Mouse (Mus musculus) right cerebral cortex, adult 18-20 months (tissue): Measurements from ENCODE around the gene Dgkg.
A peak's percentile ranks its signal among the peaks of the same experiment; 100 is the strongest.

ENCODE experiments used
- DNase-seq: peaks from one replicate; pipeline ENCODE4 v3.0.0; 2022; ENCODE audit warnings: mixed read lengths

Gene Dgkg

DNA sequence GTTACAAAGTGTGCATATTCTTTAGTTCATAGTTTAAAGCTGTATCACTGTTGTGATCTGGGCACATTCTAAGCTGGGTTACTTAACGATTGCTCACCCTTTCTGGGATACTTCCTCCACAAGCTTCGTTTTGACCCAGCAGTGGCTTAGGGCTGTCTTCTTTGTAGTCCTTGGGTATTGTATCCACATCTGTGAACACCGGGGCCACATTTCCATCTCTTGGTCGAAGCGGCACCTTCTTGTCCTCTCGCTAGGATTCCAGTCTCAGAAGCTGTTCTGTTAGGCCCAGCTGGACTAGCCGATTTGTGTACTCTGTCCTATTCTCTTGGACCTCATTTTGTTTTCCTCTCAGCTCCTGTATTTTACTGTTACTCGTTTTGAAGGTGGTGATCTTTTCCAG is 13.6 kb downstream of the Dgkg start:
- DNase-seq = no peak

DNA sequence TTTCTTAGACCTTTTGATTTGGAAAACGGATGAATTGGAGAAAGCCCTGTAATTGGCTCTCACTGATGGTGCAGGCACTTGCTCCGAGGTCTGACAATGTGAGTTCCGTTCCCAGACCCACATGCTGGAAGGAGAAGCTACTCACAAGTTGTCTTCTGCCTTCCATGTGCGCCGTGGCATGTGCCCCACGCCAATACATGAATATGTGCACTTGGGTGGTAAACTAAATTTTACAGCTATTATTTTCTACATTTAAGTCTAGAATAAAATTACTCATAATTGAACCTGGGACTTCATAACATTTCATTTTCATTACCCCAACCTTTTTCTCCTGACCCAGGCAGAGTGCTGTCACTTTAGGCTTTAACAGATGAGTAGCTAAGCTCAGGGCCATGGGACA is 14.1 kb downstream of the Dgkg start:
- no peak for DNase-seq

DNA sequence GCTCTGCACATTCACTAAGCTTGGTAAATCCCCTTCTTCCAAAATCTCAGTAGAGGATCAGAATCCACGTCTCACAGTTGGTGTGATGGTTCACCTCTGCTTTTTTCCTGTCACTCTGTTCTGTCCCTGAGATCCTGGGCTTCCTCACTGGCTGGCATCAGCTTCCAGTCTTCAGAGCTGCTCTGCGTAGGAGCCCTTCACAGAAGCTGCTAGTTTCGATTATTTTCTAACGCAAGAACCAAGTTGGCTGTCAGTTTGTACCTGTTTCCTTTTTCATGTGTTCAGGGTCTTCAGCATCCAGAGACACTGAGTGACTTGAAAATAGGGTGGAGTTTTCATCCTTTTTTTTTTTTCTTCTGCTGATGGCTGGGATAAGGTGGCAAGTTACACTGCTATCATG is 15.0 kb downstream of the Dgkg start:
- DNase-seq = no peak

DNA sequence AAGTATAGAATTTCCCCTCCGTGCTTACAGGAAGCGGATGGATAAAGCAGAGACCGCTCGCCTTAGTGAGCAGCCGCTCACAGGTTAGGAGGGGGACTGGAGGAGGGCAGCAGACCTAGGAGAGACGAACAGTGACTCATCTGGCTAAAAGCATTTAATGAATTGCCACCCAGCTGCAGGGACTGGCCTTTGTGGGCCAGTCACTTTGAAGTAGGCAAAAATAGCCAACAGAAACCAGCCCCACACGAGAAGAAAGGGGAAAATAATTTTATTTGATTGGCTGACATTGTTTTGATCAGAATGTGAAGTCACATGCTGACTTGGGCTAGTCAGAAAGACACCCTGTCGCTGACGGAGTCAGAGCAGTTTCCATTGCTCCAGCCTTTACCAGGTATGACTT is 15.4 kb downstream of the Dgkg start:
- DNase-seq = no peak

DNA sequence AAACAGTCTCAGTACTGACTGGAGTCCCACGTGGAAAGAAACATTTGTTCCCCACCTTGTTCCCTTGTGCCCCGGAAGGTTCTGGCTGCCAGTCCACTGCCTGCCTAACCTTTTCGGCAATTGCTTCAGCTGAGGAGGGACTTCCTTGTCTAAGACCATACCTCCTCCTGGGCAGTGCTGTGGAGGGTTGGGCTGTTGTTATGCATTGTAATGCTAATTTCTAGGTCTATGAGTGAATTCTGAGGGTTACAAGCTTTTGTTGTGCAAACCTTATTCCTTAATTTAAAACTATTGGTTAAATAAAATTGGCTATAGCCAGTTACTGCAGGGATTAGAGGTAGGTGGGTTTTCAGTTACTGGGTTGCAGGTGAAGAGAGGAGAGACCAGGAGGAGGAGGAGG is 19.7 kb downstream of the Dgkg start:
- DNase-seq = no peak

DNA sequence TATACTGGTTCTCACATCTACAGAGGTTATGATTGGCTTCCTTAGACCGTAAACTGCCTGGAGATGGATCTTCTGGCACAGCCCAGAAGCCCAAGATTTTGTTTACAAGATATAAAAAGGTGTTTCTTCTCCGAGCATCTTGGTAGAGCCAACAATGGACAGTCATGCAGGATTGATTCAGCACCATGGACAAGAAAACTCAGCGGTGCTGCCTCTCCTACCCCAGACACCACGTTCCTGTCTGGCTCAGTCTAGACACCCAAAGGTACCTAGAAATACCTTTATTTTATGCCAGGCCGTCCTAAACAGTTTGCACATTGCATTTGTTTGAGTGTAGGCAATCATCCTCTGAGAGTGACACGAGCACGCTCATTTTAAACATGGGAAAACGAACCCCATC is 21.3 kb downstream of the Dgkg start:
- no peak for DNase-seq

DNA sequence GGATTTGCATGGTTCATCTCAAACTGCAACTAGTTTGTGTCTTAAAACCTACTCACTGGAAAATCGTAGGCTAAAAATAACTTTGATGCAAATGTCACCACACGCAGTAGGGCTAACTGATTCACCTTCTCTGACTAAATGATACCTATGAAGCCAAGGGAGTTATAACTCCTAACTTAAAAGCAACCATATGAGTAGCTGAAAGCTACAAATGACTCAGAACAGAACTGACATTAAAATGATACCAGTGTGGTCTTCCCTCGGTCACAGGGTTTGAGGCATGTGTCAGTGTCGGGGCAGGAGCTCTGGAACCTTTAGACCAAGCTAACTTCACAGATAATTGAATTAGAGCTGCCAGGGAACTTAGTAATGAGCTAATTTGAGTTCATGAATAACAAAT is 24.0 kb downstream of the Dgkg start:
- no peak for DNase-seq

DNA sequence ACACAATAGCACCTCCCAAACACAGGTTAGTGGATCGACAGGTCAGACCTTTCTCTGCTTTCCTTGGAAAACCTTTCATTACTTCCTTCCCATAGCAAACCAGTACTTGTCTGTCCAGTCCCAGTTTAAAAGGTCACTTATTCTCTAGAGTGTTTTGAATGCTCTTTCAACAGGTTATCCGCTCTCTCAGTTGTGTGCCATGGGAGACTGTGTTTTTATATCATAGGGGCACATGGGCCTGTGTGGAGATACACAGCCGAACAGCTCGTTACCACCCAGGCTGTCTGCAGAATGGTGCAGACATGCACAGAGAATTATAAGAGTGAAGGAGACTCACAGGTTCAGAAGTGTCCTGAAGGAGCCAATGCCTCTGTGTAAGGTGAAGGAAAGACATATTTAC is 26.7 kb downstream of the Dgkg start:
- no peak for DNase-seq

DNA sequence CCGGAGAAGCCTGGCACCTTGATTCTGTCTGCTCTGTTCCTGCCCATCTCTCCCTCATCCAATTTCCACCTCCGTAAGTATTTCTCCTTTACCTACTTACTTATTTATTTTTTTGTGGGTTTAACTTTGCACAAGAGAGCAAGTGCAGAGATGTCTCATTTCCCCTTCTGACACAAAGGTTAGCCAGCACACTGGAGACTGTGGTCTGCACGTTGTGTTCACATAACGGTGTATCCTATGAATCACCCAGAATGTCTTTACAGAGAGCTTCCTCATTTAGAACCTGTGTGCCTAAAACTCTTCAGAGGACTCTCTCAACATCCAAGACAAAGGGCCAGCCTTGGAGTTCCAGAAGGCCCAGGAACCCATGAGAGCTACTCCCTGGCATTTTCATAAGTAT is 27.1 kb downstream of the Dgkg start:
- no peak for DNase-seq

DNA sequence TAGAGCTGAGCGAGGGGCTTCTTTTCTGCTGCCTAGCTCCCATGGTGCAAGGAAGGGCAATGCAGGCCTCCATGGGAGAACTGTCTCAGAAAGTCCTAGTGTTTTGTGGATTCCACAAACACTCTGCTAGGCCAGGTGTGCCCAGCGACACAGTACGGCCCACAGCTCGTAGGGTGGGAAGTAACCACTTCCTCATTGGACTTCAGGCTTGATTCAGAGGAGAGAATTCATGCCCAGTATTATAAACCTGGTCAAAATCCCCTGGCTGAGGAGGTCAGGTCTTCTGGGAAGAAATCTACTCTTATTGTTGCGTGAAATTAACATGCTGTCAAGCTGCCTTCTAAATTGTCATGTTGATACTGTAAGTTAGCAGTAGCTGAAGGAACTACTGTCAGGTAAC is 31.0 kb downstream of the Dgkg start:
- DNase-seq = no peak

DNA sequence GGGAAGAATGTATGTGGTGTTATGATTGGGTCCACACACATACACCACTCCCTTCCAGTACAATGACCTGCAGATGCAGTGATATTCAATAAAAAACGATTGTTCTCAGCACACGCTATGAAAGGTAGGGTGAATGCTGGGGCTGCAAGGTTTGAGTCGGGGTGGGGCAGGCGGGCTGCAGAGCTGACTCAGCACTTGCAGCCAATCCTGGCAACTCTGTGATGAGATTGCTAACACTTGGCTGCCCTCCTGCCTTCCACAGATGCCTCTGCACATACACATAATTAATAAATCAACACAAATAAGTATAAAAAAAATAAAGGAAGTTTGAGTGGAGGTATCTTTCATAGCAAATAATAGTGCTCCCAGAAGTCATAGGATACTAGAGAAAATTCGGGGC is 31.6 kb downstream of the Dgkg start:
- no peak for DNase-seq

DNA sequence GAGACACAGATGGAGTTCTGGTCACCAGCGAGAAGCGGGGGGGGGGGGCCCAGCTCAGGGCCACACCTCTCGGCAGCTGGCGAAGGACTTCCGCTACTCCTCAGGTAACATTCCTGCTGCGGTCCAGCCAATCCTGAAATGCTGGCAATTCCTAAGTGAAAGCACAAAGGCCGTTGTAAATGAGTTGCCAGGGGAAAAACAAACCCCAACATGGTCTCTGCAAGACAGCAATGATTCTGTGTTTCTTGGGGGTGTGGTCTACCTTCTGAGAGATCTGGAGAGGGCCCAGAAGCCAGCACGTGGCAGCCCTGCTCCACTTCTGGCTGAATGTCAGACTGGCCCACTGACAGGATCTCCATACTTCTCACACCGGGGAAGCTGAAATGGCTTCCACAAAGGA is 34.7 kb downstream of the Dgkg start:
- no peak for DNase-seq

DNA sequence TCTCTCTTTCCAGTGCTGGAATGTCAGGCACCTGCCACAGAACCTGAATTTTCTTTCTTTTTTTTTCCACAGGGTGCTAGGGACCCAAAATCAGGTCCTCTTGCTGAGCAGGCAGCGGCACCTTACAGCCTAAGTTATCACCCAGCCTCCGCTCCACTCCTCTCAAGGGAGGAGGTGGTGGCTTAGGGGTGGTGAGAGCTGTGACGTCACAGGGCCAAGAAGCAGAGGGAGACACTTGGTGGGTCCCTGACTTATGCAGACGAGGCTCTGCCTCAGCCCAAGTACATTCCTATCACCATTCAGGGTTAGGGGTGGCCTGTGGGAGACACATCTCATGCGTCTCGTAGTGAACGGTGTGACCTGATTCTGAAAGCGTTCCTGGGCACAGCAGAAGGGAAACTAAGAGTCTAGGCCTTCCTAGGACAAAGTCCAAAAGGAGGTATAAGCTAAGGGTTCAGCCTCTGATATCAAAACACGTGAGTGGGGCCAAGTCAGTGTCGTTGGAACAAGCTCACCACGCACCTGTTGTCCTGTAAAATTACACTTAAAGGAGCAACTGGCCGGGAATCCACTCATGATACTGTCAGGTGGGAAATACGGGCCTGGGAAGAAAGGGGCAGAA is 35.6 kb downstream of the Dgkg start:
- DNase-seq = no peak

DNA sequence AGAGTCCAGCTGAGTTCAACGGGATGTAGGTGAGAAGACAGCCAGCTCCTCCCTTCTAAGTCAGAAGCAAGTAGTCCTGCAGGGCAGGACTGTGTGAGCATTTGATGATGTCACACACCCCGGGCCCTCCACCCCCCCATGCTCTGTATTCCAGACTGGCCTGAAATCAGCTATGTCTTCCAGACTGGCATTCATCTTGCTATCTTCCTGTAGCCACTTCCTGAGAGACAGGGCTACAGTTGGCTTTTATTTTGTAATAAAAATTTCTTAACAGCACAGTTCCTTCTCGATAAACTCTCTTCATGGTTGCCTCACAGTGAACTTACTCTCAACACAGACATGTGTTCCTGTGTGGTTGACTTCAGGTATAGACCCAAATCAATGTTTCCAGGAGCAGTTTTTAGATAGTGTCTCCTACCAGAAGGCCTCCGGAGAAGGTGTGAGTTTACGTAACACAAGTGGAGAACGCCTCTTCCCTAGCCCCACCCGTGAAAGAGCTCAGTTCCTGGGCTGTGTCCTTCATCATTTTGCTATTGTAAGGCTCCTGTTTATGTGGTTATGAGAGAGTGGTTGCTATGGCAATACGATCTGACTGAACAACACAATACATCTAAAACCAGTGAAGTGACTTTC is 38.5 kb downstream of the Dgkg start:
- DNase-seq = peak; percentile 48

DNA sequence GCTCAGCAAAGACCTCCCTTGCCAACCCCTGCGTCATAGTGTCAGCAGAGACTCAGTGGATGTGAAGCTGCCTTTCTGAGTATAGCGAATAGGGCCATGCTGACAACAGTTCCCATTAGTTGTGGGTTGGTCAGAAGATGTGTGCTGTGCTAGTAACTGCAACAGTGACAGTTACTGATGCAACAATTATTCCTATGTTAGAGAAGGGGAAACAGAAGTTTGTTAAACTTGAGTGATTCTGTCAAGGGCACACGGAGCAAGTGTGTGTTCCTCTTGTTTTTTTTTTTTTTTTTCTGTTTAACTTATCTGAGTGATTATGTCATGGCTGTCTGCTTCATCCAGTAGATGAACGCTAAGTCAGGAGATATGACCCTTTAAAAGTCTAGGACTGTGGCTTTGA is 41.2 kb downstream of the Dgkg start:
- no peak for DNase-seq

DNA sequence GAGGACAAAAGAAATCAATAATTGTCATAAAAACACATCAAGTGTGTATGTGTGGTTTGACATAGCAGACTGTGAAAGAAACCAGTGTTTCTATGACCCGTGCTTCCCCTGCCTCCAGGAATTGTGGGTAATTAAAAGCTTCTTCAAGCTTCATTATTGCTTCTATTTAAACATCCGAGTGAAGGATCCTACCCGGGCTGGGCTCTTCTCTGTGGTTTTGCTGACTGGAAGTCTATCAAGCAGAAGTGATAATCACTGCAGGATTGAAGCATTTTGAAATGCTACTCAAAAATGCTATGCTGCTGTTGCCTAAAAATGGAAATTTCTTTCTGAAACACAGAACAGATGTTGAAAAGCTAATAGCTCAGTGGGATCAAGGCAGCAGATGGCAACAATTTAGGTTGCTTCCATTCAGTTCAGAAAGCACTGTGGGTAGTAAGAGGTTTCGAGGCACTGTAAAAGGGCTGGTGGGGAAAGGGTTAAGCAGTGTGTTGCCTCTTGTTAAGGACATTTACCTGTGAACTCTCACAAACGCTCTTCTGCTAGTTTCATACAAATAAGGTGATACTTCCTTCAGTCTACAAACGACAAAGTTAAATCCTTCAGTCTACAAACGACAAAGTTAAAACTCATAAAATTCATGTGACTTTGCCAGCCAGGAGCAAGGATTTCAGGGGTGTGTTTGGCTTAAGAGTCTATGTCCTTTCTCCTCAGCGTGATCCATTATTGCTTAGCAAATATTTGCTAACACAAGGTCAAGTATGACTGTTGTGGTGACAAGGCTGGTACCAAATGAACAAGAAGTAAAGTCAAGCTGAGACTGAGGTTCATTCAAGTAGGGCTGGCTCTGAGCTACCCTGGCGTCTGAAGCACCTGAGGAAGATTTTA is 43.6 kb downstream of the Dgkg start:
- no peak for DNase-seq

DNA sequence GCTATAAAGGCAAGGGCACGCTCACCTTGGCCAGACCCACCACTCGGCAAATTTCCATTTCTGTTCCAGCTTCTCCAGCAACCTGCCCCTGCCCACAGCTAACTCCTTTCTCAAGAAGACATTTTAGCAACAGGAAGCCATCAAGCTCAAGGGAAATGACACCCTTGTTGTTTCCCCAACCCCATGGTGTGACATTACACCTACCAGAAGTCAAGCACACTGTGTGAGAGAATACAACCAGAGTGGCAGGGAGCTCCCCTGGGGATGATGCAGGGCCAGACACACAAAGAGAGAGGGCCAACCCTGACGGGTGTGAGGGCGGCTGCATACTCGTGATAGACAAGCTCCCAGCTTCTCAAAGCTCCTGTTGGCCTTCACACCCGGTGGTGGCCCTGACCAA is 49.0 kb downstream of the Dgkg start:
- DNase-seq = no peak

DNA sequence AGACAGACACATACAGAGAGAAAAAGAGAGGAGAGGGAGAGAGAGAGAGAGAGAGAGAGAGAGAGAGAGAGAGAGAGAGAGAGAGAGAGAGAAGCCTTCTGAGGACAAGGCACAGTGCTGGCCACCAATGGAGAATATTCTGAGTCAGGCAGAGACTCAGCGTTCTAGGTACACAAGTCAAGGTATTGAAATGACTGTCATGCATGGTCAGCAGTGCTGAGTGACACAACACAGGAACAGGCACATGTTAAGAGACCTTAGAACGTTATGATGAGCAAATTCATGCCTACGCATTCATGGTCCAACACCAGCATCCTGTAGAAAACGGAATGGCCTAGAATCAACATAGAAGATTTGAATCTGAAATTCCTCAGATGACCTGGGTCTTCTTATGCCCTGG is 50.0 kb downstream of the Dgkg start:
- DNase-seq = no peak

DNA sequence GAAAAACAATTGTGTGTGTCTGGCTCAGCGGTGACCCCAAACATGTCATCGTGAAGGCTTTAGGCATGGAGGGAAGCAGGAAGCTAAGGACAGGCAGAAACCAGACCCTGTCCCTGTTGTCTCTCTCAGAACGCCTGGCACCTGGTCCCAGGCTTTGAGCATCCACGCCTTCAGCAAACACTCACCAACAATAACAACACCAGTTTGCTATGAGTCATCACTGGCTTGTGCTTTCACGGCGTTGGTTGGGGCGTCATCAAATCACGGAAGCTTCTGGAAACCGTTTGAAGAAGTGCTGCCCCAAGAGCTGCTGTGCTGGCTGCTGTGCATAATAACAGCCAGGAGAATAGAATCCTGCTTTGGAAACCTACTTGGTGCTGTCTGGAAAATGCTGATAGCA is 54.6 kb downstream of the Dgkg start:
- peak; percentile 34 for DNase-seq

DNA sequence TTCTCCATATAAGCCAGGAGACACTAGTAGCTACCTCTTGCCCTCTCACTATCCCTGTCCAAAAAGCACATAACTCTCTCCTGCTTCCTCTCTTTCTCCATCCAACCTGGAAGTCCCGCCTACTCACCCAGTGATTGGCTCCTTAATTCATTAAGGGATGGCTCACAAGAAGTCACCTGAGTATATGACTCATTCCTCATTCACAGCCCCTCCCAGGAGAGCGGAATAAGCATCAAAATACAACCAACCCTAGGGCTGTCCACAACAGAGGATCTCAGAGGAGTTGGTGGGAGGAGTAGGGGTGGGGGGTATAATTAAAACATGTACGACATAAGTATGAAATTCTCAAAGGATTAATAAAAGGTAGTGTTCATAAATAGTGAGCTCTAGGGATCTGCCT is 55.3 kb downstream of the Dgkg start:
- no peak for DNase-seq

DNA sequence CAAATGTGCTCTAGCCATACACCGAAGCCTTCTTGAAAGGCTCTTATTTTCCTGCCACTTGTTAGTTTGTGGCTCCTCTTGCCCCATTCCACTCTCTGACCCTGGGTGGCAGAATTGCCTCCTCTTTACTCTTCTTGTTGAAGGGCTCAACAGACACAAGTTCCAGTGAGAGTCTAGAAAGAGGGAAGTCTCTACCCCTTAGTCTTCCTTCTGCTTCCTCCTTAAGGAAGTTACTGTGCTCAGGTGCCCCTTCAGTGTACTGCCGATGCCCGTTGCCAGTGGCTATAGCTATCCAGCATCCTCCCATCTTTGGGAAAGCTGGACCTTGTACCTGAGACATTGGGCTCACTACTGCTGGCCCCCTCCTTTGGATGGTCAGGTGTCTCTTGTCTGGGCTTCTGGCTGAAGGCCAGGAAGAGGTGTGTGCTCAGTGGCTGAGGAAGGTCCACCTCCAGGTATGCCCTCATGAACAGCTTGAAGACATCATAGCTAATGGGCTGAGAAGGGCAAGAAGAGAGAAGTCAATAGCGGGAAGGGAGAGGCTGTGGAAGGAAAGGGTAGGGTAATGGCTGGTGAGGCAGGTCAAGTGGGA is 56.8 kb downstream of the Dgkg start:
- no peak for DNase-seq

DNA sequence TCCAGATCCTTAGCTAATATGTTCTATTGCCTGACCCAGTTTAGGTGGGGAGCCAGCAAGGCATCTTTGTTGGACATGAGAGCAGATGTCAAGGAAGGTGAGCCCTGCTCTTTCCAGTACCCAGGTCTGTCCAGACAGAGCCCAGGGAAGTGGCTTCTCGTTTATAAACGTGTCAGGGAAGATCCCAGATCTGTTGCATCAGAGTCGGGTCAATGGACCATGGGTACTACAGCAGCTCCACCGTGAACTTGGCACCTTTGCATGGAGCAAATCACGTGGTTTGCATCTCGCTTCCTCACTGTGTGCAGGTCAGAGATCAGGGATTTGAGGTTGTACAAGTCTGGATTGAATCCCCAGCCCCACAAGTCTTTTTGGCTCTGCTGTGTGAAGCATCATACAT is 58.3 kb downstream of the Dgkg start:
- DNase-seq = no peak

DNA sequence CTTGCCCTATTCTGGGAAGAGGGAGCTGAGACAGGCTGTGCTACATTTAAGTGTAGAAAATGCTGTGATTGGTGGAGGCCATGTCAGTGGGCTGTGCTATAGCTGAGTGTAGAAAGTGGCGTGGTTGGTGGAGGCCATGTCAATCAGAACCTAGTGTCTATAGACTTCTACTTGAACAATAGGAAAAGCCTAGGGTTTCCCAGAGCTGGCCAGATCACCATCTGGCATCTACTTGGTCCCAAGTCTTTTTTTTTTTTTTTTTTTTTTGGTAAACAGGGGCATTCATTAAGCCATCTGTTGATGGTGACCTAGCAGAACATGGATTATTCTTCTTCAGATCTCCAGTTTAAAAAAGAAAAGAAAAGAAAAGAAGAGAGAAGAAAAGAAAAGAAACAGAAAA is 60.6 kb downstream of the Dgkg start:
- no peak for DNase-seq

DNA sequence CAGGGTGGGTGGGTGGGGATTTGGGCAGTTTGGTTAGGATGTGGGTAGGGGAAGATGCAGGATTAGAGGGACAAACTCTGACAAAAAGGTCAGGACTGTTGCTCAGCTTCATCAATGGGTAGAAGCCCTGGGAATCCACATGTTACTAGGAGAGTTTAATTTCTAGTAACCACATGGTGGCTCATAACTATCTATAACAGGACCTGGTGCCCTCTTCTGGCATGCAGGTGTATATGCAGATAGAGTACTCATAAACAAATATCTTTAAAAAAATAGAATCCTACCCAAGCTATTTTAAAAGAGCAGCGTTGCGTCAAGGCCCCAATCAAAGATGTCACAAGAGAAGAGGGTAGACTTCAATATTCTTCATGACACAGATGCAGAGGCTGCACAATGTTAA is 63.1 kb downstream of the Dgkg start:
- DNase-seq = no peak
